9 mouse cellular contexts compared by ENCODE assay signal in the genomic region with DNA sequence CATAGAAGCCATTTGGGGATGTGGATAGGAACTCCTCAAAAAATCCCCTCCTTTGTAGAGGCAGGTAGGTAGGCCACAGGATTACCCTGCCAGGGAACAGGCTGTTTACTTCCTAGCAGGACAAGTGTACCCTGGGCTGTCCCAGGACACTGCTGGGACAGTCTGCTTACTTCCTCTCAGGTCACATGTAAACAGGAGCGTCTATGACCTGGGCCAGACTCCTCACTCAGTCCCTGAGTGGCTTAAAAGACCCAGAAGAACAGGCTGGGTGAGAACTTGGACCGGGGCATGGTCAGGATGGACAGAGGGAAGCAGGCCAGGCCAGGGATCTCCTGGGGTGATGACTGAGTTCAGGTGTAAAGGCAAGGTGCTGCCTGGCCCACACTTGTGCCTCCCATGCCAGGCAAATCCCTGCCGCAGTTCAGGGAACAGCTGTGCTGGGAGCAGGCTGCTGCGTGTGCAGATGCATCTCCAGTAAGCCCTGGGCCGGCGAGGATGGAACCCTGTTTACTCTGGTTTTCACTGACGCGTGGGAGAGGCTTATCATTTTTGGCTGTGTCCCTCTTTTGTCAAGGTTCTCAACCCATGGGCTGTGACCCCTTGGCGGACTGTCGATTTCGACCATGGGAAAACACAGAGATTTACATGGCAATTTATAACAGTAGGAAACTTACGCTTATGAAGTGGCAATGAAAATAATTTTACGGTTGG. TPM values are rescaled to one million over a fixed set of nuclear protein-coding genes. Genes with fewer than 3 reads are reported as not detected.
DNase-seq lines count a peak whose midpoint lies in the region; ATAC-seq lines count a peak whose summit lies in the region.
"Had no signal": no experiment of that assay in that cellular context is flagged by ENCODE, and none has a peak within 500 bp of the region (broad histone marks: within the 10 kb centered on the region; RNA-seq: fewer than 3 reads in every experiment).

No protein-coding gene starts in this region.

- peak; percentile 35 to 61 for DNase-seq in heart, adult 18-20 months
- no peak for DNase-seq in midbrain, embryonic 10.5 days (ENCODE audit: low spot score)
- no peak for DNase-seq in layer of hippocampus, adult 18-20 months (ENCODE audit: low spot score in 2 of 2)
- no peak for DNase-seq in embryo, embryonic 11 days
- DNase-seq: gastrocnemius, postnatal 36 days had no signal

- no peak overlapping the region for H3K27ac ChIP-seq in heart, embryonic 11.5 days (ENCODE audit: low read depth, low read length)
- H3K27ac ChIP-seq in midbrain, embryonic 12.5 days (replicated peaks): no peak overlapping the region
- H3K27ac ChIP-seq in midbrain, embryonic 10.5 days (replicated peaks): no peak overlapping the region
- H3K27ac ChIP-seq in hindbrain, embryonic 16.5 days (ENCODE audit: low read depth, low read length): no peak overlapping the region
- H3K27ac ChIP-seq in stomach, embryonic 16.5 days (ENCODE audit: low read length): no peak overlapping the region

- peaks cover 68% of the 10 kb centered on the region for H3K27me3 ChIP-seq in heart, embryonic 11.5 days (ENCODE audit: control insufficient read depth, insufficient read depth, low read length)
- H3K27me3 ChIP-seq in midbrain, embryonic 12.5 days: peaks cover 68% of the 10 kb centered on the region
- H3K27me3 ChIP-seq in midbrain, embryonic 10.5 days (ENCODE audit: low read depth, poor library complexity, severe bottlenecking): peaks cover 81% of the 10 kb centered on the region
- peaks cover 15% of the 10 kb centered on the region for H3K27me3 ChIP-seq in hindbrain, embryonic 16.5 days (replicated peaks; ENCODE audit: control insufficient read depth, insufficient read depth, low read length)
- H3K27me3 ChIP-seq in stomach, embryonic 16.5 days (ENCODE audit: control insufficient read depth, insufficient read depth, low read length): peaks cover 28% of the 10 kb centered on the region

- ATAC-seq in heart, embryonic 11.5 days (replicated peaks; ENCODE audit: insufficient number of reproducible peaks, low FRiP score, low TSS enrichment): no peak
- ATAC-seq in midbrain, embryonic 12.5 days (ENCODE audit: low FRiP score, low read depth): no peak
- no peak for ATAC-seq in hindbrain, embryonic 16.5 days
- no peak for ATAC-seq in stomach, embryonic 16.5 days (ENCODE audit: insufficient read depth, low FRiP score)

- no peak overlapping the region for H3K4me2 ChIP-seq in heart, embryonic 11.5 days
- peak overlapping the region; percentile 63 for H3K4me2 ChIP-seq in midbrain, embryonic 12.5 days (replicated peaks)
- peak overlapping the region; percentile 58 for H3K4me2 ChIP-seq in hindbrain, embryonic 16.5 days (ENCODE audit: low read length)
- peak overlapping the region; percentile 73; the same call in 1 of the 2 replicates for H3K4me2 ChIP-seq in stomach, embryonic 16.5 days (ENCODE audit: low read depth, low read length)

- no peak overlapping the region for H3K9ac ChIP-seq in heart, embryonic 11.5 days (ENCODE audit: low read depth, low read length)
- H3K9ac ChIP-seq in midbrain, embryonic 12.5 days (replicated peaks): no peak overlapping the region
- H3K9ac ChIP-seq in hindbrain, embryonic 16.5 days (ENCODE audit: low read depth, low read length): peak overlapping the region; percentile 62; the same call in 1 of the 2 replicates
- no peak overlapping the region for H3K9ac ChIP-seq in stomach, embryonic 16.5 days (ENCODE audit: low read length)

- WGBS in heart, embryonic 11.5 days (ENCODE audit: insufficient replicate concordance): 62% methylated on average over 13 of the region's 13 CpGs
- 72% methylated on average over 13 of the region's 13 CpGs for WGBS in midbrain, embryonic 12.5 days
- 73% methylated on average over 13 of the region's 13 CpGs for WGBS in midbrain, embryonic 10.5 days
- 73% methylated on average over 13 of the region's 13 CpGs for WGBS in hindbrain, embryonic 16.5 days
- WGBS in stomach, embryonic 16.5 days: 60% methylated on average over 13 of the region's 13 CpGs

- no peaks in the 10 kb centered on the region for H3K9me3 ChIP-seq in heart, embryonic 11.5 days (replicated peaks; ENCODE audit: control insufficient read depth, low read length)
- H3K9me3 ChIP-seq in midbrain, embryonic 12.5 days: no peaks in the 10 kb centered on the region
- H3K9me3 ChIP-seq in midbrain, embryonic 10.5 days (replicated peaks): no peaks in the 10 kb centered on the region
- H3K9me3 ChIP-seq in hindbrain, embryonic 16.5 days (ENCODE audit: control insufficient read depth, low read length): no peaks in the 10 kb centered on the region
- H3K9me3 ChIP-seq in stomach, embryonic 16.5 days (replicated peaks; ENCODE audit: control insufficient read depth, low read length): no peaks in the 10 kb centered on the region

- H3K4me1 ChIP-seq in heart, embryonic 11.5 days (ENCODE audit: control insufficient read depth, insufficient read depth, low read length): peaks cover 7% of the 10 kb centered on the region; the same call in 1 of the 2 replicates
- H3K4me1 ChIP-seq in midbrain, embryonic 12.5 days: peaks cover 15% of the 10 kb centered on the region
- peaks cover 45% of the 10 kb centered on the region for H3K4me1 ChIP-seq in midbrain, embryonic 10.5 days
- peaks cover 7% of the 10 kb centered on the region; the same call in 1 of the 2 replicates for H3K4me1 ChIP-seq in hindbrain, embryonic 16.5 days (ENCODE audit: control insufficient read depth, insufficient read depth, low read depth, low read length)
- H3K4me1 ChIP-seq in stomach, embryonic 16.5 days (ENCODE audit: control insufficient read depth, insufficient read depth, low read length): peaks cover 7% of the 10 kb centered on the region; the same call in 1 of the 2 replicates

- H3K4me3 ChIP-seq in heart, embryonic 11.5 days (ENCODE audit: low read depth, low read length): no peak overlapping the region
- H3K4me3 ChIP-seq in midbrain, embryonic 12.5 days: no peak overlapping the region
- H3K4me3 ChIP-seq in midbrain, embryonic 10.5 days: no peak overlapping the region
- H3K4me3 ChIP-seq in hindbrain, embryonic 16.5 days (ENCODE audit: low read length): no peak overlapping the region; the same call in 1 of the 2 replicates
- H3K4me3 ChIP-seq in stomach, embryonic 16.5 days (replicated peaks; ENCODE audit: low read length): no peak overlapping the region

- H3K36me3 ChIP-seq in heart, embryonic 11.5 days (ENCODE audit: control insufficient read depth, insufficient read depth, low read length): no peaks in the 10 kb centered on the region
- H3K36me3 ChIP-seq in midbrain, embryonic 12.5 days: no peaks in the 10 kb centered on the region
- no peaks in the 10 kb centered on the region for H3K36me3 ChIP-seq in midbrain, embryonic 10.5 days
- H3K36me3 ChIP-seq in hindbrain, embryonic 16.5 days (ENCODE audit: control insufficient read depth, insufficient read depth, low read length): no peaks in the 10 kb centered on the region
- no peaks in the 10 kb centered on the region for H3K36me3 ChIP-seq in stomach, embryonic 16.5 days (ENCODE audit: control insufficient read depth, insufficient read depth, low read length)

RNA-seq across cellular contexts. Expression of a gene that starts 0.8 kb away (rescaled TPM):
- 1 to 10 TPM; 1.2 to 2.3 TPM for total RNA-seq in heart, adult 18-20 months (2021)
- 0.13 and 0.14 TPM in 2 replicates for polyA plus RNA-seq in heart, embryonic 11.5 days (2014; fragmentation: Nextera tagmentation; extraction: Ambion mirVana)
- polyA plus RNA-seq in midbrain, embryonic 12.5 days (2016; fragmentation: Nextera tagmentation; extraction: Ambion mirVana): 0.50 and 0.59 TPM in 2 replicates
- 0.46 and 0.57 TPM in 2 replicates for polyA plus RNA-seq in midbrain, embryonic 10.5 days (2016; fragmentation: Nextera tagmentation; extraction: Ambion mirVana)
- 3.7 and 4.2 TPM in 2 replicates for polyA plus RNA-seq in hindbrain, embryonic 16.5 days (2015; fragmentation: Nextera tagmentation; extraction: Ambion mirVana)
- 1.2 TPM in 2 replicates for polyA plus RNA-seq in stomach, embryonic 16.5 days (2015; fragmentation: Nextera tagmentation; extraction: Ambion mirVana)
- 100 to 1,000 TPM; 105 to 115 TPM for total RNA-seq in layer of hippocampus, adult 18-20 months (2021)

Comparison
In these comparisons a context has a peak if more than half of its experiments do, and no peak if none do; other contexts are left out.
1. DNase-seq: peak in heart, adult 18-20 months (2 of 2); none in midbrain, embryonic 10.5 days (single experiment), layer of hippocampus, adult 18-20 months (0 of 2) and embryo, embryonic 11 days (single experiment).